In the genomic region with DNA sequence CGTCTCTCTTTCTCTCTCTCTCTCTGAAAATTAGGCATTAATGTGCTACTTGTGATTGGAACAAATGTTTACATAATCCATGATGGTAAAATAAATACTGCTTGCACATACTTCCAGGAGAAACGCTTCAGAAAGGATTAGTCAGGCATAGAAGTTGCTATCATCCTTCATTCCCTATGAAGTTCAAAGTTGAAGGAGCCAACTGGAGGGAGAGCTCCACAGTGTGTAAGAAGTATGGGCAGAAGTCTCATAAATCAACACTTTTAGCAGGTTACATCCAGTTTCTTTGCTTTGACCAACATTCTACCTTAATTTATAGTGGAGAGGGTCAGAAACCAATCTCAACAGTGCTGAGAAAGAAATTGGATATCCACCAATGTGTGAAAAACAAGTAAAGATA, we compare ENCODE assay signal across 23 mouse cellular contexts.
DNase-seq lines count a peak whose midpoint lies in the region; ATAC-seq and TF ChIP-seq lines count a peak whose summit lies in the region.
"Had no signal": no experiment of that assay in that cellular context is flagged by ENCODE, and none has a peak within 500 bp of the region (broad histone marks: within the 10 kb centered on the region; RNA-seq: fewer than 3 reads in every experiment).

No protein-coding gene starts in this region.

- TF ChIP-seq CTCF in stomach, postnatal 0 days (IDR thresholded peaks at IDR 0.05; ENCODE audit: low read depth): no peak

- WGBS in kidney, embryonic 16.5 days: 36% methylated on average over 2 of the region's 2 CpGs
- WGBS in stomach, embryonic 14.5 days: 22% methylated on average over 2 of the region's 2 CpGs
- WGBS in stomach, postnatal 0 days: 19% methylated on average over 2 of the region's 2 CpGs

- no peak overlapping the region for H3K9ac ChIP-seq in kidney, embryonic 16.5 days (replicated peaks; ENCODE audit: low read length)
- H3K9ac ChIP-seq in stomach, embryonic 14.5 days (replicated peaks; ENCODE audit: low read depth, low read length): no peak overlapping the region
- no peak overlapping the region for H3K9ac ChIP-seq in stomach, postnatal 0 days (ENCODE audit: low read length)
- H3K9ac ChIP-seq: embryonic facial prominence, embryonic 15.5 days; forebrain, embryonic 13.5 days; liver, embryonic 13.5 days; neural tube, embryonic 13.5 days had no signal

- DNase-seq in embryo, embryonic 10.5 days (ENCODE audit: low spot score): peak; percentile 17
- DNase-seq in embryo, embryonic 10 days (ENCODE audit: low spot score): no peak
- no peak for DNase-seq in kidney, postnatal 14 days
- no peak for DNase-seq in stomach, postnatal 0 days (ENCODE audit: low spot score)
- no peak for DNase-seq in yolk sac, embryonic 10.5 days (ENCODE audit: low spot score)
- DNase-seq: cerebellum, adult 8-10 months; cerebellum, postnatal 36 days; gastrocnemius, postnatal 10 days; heart, postnatal 14 days; liver, embryonic 13.5 days; lung, adult 2 months; lung, postnatal 14 days had no signal

- H3K36me3 ChIP-seq in kidney, embryonic 16.5 days (ENCODE audit: insufficient read depth, low read length): no peaks in the 10 kb centered on the region
- no peaks in the 10 kb centered on the region for H3K36me3 ChIP-seq in stomach, embryonic 14.5 days (ENCODE audit: control insufficient read depth, insufficient read depth, low read length)
- no peaks in the 10 kb centered on the region for H3K36me3 ChIP-seq in stomach, postnatal 0 days (ENCODE audit: control insufficient read depth, insufficient read depth, low read length)
- H3K36me3 ChIP-seq: embryonic facial prominence, embryonic 15.5 days; G1E; liver, embryonic 13.5 days; midbrain, embryonic 10.5 days; neural tube, embryonic 13.5 days had no signal

- TF ChIP-seq EP300 in stomach, postnatal 0 days (optimal IDR thresholded peaks at IDR 0.05): no peak

- H3K4me2 ChIP-seq in kidney, embryonic 16.5 days (replicated peaks; ENCODE audit: low read depth, low read length): no peak overlapping the region
- no peak overlapping the region for H3K4me2 ChIP-seq in stomach, embryonic 14.5 days (replicated peaks; ENCODE audit: low read depth, low read length)
- no peak overlapping the region for H3K4me2 ChIP-seq in stomach, postnatal 0 days (replicated peaks; ENCODE audit: low read depth)
- H3K4me2 ChIP-seq: embryonic facial prominence, embryonic 15.5 days; forebrain, embryonic 13.5 days; liver, embryonic 13.5 days; neural tube, embryonic 13.5 days had no signal

- H3K27me3 ChIP-seq in kidney, embryonic 16.5 days (ENCODE audit: insufficient read depth, low read length): no peaks in the 10 kb centered on the region
- no peaks in the 10 kb centered on the region for H3K27me3 ChIP-seq in stomach, embryonic 14.5 days (ENCODE audit: control insufficient read depth, insufficient read depth, low read length)
- H3K27me3 ChIP-seq in stomach, postnatal 0 days (ENCODE audit: control insufficient read depth, insufficient read depth, low read length): no peaks in the 10 kb centered on the region
- H3K27me3 ChIP-seq: embryonic facial prominence, embryonic 15.5 days; forebrain, embryonic 13.5 days; liver, embryonic 13.5 days; neural tube, embryonic 13.5 days; Patski had no signal

- peak; percentile 70; the same call in 1 of the 2 replicates for ATAC-seq in kidney, embryonic 16.5 days (ENCODE audit: low FRiP score, low TSS enrichment)
- ATAC-seq in stomach, embryonic 14.5 days (ENCODE audit: insufficient number of reproducible peaks, insufficient read depth, low FRiP score, low read depth): peak; percentile 35; the same call in 1 of the 2 replicates
- ATAC-seq in stomach, postnatal 0 days (ENCODE audit: low FRiP score, low TSS enrichment): no peak
- ATAC-seq: forebrain, embryonic 13.5 days; hindbrain, embryonic 16.5 days had no signal

- no peaks in the 10 kb centered on the region for H3K9me3 ChIP-seq in kidney, embryonic 16.5 days (ENCODE audit: low read length)
- no peaks in the 10 kb centered on the region for H3K9me3 ChIP-seq in stomach, embryonic 14.5 days (ENCODE audit: control insufficient read depth, low read depth, low read length)
- no peaks in the 10 kb centered on the region for H3K9me3 ChIP-seq in stomach, postnatal 0 days (ENCODE audit: control insufficient read depth, low read length)
- H3K9me3 ChIP-seq: embryonic facial prominence, embryonic 15.5 days; forebrain, embryonic 13.5 days; G1E; liver, embryonic 13.5 days; midbrain, embryonic 10.5 days; neural tube, embryonic 13.5 days had no signal

- no peak overlapping the region for H3K4me3 ChIP-seq in kidney, embryonic 16.5 days (ENCODE audit: low read length)
- no peak overlapping the region for H3K4me3 ChIP-seq in stomach, embryonic 14.5 days (ENCODE audit: low read depth, low read length)
- H3K4me3 ChIP-seq in stomach, postnatal 0 days (ENCODE audit: low read depth, low read length): no peak overlapping the region
- H3K4me3 ChIP-seq: embryonic facial prominence, embryonic 15.5 days; forebrain, embryonic 13.5 days; layer of hippocampus, adult 2 months; left cerebral cortex, adult 2 months; liver, embryonic 13.5 days; midbrain, embryonic 10.5 days; neural tube, embryonic 13.5 days had no signal

- no peak overlapping the region for H3K27ac ChIP-seq in kidney, embryonic 16.5 days (ENCODE audit: low read length)
- no peak overlapping the region for H3K27ac ChIP-seq in stomach, embryonic 14.5 days (ENCODE audit: low read length)
- no peak overlapping the region for H3K27ac ChIP-seq in stomach, postnatal 0 days (replicated peaks)
- H3K27ac ChIP-seq: embryonic facial prominence, embryonic 15.5 days; forebrain, embryonic 13.5 days; layer of hippocampus, adult 2 months; left cerebral cortex, adult 2 months; liver, embryonic 13.5 days; midbrain, embryonic 10.5 days; neural tube, embryonic 13.5 days had no signal

- H3K4me1 ChIP-seq in kidney, embryonic 16.5 days (ENCODE audit: insufficient read depth, low read length): 0 out of 2 replicates have a peak, but pooled peaks cover 6% of the 10 kb centered on the region
- no peaks in the 10 kb centered on the region; the same call in 1 of the 2 replicates for H3K4me1 ChIP-seq in stomach, embryonic 14.5 days (ENCODE audit: control insufficient read depth, insufficient read depth, low read length)
- H3K4me1 ChIP-seq in stomach, postnatal 0 days (replicated peaks; ENCODE audit: control insufficient read depth, insufficient read depth): no peaks in the 10 kb centered on the region
- H3K4me1 ChIP-seq: embryonic facial prominence, embryonic 15.5 days; forebrain, embryonic 13.5 days had no signal
